In genomic region chr12:4707488-4708017, GRCm38 (mm10) we compare ENCODE assay signal across 26 mouse cellular contexts. TPM values are rescaled to one million over a fixed set of nuclear protein-coding genes. Genes with fewer than 3 reads are reported as not detected.
DNase-seq lines count a peak whose midpoint lies in the region; ATAC-seq and TF ChIP-seq lines count a peak whose summit lies in the region.
"Had no signal": no experiment of that assay in that cellular context is flagged by ENCODE, and none has a peak within 500 bp of the region (broad histone marks: within the 10 kb centered on the region; RNA-seq: fewer than 3 reads in every experiment).

No protein-coding gene starts in this region.

- peak overlapping the region; percentile 77 for H3K27ac ChIP-seq in lung, embryonic 15.5 days
- H3K27ac ChIP-seq in lung, postnatal 0 days (ENCODE audit: low read length), result peak overlapping the region; percentile 45
- H3K27ac ChIP-seq: embryonic facial prominence, embryonic 13.5 days; hindbrain, embryonic 13.5 days; liver, embryonic 15.5 days; neural tube, embryonic 13.5 days had no signal

- no peak for TF ChIP-seq EP300 in lung, postnatal 0 days (IDR thresholded peaks at IDR 0.05)

- H3K9me3 ChIP-seq in lung, embryonic 15.5 days, result no peaks in the 10 kb centered on the region
- no peaks in the 10 kb centered on the region for H3K9me3 ChIP-seq in lung, postnatal 0 days (ENCODE audit: low read length)
- H3K9me3 ChIP-seq: embryonic facial prominence, embryonic 13.5 days; G1E; hindbrain, embryonic 13.5 days; liver, embryonic 15.5 days; neural tube, embryonic 13.5 days had no signal

- intact Hi-C loops in heart, postnatal 14 days (cut with DNase I), result no loop called here

- TF ChIP-seq CTCF in lung, postnatal 0 days (IDR thresholded peaks at IDR 0.05), result peak; percentile 22

- no peak overlapping the region for H3K4me2 ChIP-seq in lung, embryonic 15.5 days
- H3K4me2 ChIP-seq in lung, postnatal 0 days (replicated peaks; ENCODE audit: low read depth, low read length), result no peak overlapping the region
- H3K4me2 ChIP-seq: embryonic facial prominence, embryonic 13.5 days; heart, embryonic 11.5 days; hindbrain, embryonic 13.5 days; liver, embryonic 15.5 days; midbrain, embryonic 11.5 days; neural tube, embryonic 13.5 days had no signal

- no peak for ATAC-seq in lung, embryonic 15.5 days (ENCODE audit: borderline replicate concordance, extremely low read depth, low FRiP score, low TSS enrichment)
- ATAC-seq in lung, postnatal 0 days, result peak; percentile 34; the same call in 1 of the 2 replicates
- ATAC-seq: forebrain, embryonic 16.5 days; intestine, postnatal 0 days; midbrain, embryonic 16.5 days had no signal

- whole genome bisulfite sequencing in lung, embryonic 15.5 days, result 71% methylated on average over 14 of the region's 14 CpGs
- whole genome bisulfite sequencing in lung, postnatal 0 days, result 62% methylated on average over 14 of the region's 14 CpGs

- H3K27me3 ChIP-seq in lung, embryonic 15.5 days, result no peaks in the 10 kb centered on the region
- H3K27me3 ChIP-seq in lung, postnatal 0 days (replicated peaks; ENCODE audit: insufficient read depth, low read length), result no peaks in the 10 kb centered on the region
- H3K27me3 ChIP-seq: embryonic facial prominence, embryonic 13.5 days; hindbrain, embryonic 13.5 days; liver, embryonic 15.5 days; neural tube, embryonic 13.5 days had no signal

- H3K36me3 ChIP-seq in lung, embryonic 15.5 days, result peaks cover 25% of the 10 kb centered on the region
- peaks cover 19% of the 10 kb centered on the region for H3K36me3 ChIP-seq in lung, postnatal 0 days (ENCODE audit: insufficient read depth, low read length)

- no peak overlapping the region for H3K4me3 ChIP-seq in lung, embryonic 15.5 days
- H3K4me3 ChIP-seq in lung, postnatal 0 days (ENCODE audit: low read depth, low read length), result no peak overlapping the region
- H3K4me3 ChIP-seq: embryonic facial prominence, embryonic 13.5 days; hindbrain, embryonic 13.5 days; liver, embryonic 15.5 days; myocyte; neural tube, embryonic 13.5 days had no signal

- H3K4me1 ChIP-seq in lung, embryonic 15.5 days, result peaks cover 7% of the 10 kb centered on the region
- no peaks in the 10 kb centered on the region; the same call in 1 of the 2 replicates for H3K4me1 ChIP-seq in lung, postnatal 0 days (ENCODE audit: insufficient read depth, low read depth, low read length)
- H3K4me1 ChIP-seq: embryonic facial prominence, embryonic 13.5 days; hindbrain, embryonic 13.5 days; liver, embryonic 15.5 days; neural tube, embryonic 13.5 days had no signal

- peak; percentile 73 for DNase-seq in heart, adult 11 months
- DNase-seq in heart, postnatal 14 days, result no peak
- DNase-seq in lung, postnatal 4 days, result no peak
- peak; percentile 30 for DNase-seq in lung, postnatal 0 days (ENCODE audit: low spot score)
- DNase-seq in thymus, postnatal 25 days, result peak; percentile 27
- DNase-seq in testis, postnatal 14 days (ENCODE audit: low spot score), result no peak
- DNase-seq in embryo, embryonic 10 days (ENCODE audit: low spot score), result no peak
- DNase-seq: adrenal gland, postnatal 14 days; cerebellum, adult 11 months; cerebellum, adult 9-11 months; heart, postnatal 4 days; kidney, adult 9 months; kidney, postnatal 14 days; layer of hippocampus, adult 9-11 months had no signal

- no peak overlapping the region for H3K9ac ChIP-seq in lung, embryonic 15.5 days
- H3K9ac ChIP-seq in lung, postnatal 0 days (replicated peaks; ENCODE audit: low read depth), result no peak overlapping the region
- H3K9ac ChIP-seq: embryonic facial prominence, embryonic 13.5 days; hindbrain, embryonic 13.5 days; liver, embryonic 15.5 days; neural tube, embryonic 13.5 days had no signal

RNA-seq across cellular contexts. Expression of gene Fam228a, which starts 30.7 kb away (rescaled TPM):
- under 1 TPM; 0.10 to 0.19 TPM for total RNA-seq in heart, postnatal 14 days (2021)
- polyA plus RNA-seq in lung, embryonic 15.5 days (2015; fragmentation: Nextera tagmentation; extraction: Ambion mirVana), result 0.30 and 0.52 TPM in 2 replicates
- polyA plus RNA-seq in lung, postnatal 0 days (2015; fragmentation: Nextera tagmentation; extraction: Ambion mirVana), result 0.06 and 0.08 TPM in 2 replicates
- total RNA-seq: heart, postnatal 4 days had no signal
- polyA plus RNA-seq: G1E; intestine, postnatal 0 days; myocyte had no signal

Comparison
In these comparisons a context has a peak if more than half of its experiments do, and no peak if none do; other contexts are left out.
1. DNase-seq: peak in heart, adult 11 months (single experiment), lung, postnatal 0 days (single experiment) and thymus, postnatal 25 days (single experiment); none in heart, postnatal 14 days (0 of 2), lung, postnatal 4 days (0 of 2), testis, postnatal 14 days (single experiment) and embryo, embryonic 10 days (single experiment).